Mouse (Mus musculus): ENCODE data around the gene Tbc1d1. TPM values are rescaled to one million over a fixed set of nuclear protein-coding genes. Genes with fewer than 3 reads are reported as not detected.

Tbc1d1 gene
- polyA plus RNA-seq, 1 experiment from 2014 or later = 33.4 TPM

GRCm38 (mm10) chr5:64265145-64265544, 109.0 kb downstream of the Tbc1d1 start:
- Histone ChIP-seq H3K36me3 (ENCODE audit: control insufficient read depth, insufficient read depth, low read length) (peaks cover 10% of the 10 kb centered on the region; the same call in 1 of the 2 replicates), H3K4me2 (ENCODE audit: low read length) (no peak overlapping the region), H3K4me3 (ENCODE audit: control insufficient read depth in 1 of 2, insufficient read depth in 1 of 2, low read depth in 1 of 2, low read length in 2 of 2) (no peak overlapping the region), H3K27me3 (ENCODE audit: control insufficient read depth, insufficient read depth, low read length) (no peaks in the 10 kb centered on the region), H3K9ac (ENCODE audit: low read length) (no peak overlapping the region), H3K4me1 (ENCODE audit: control insufficient read depth in 2 of 2, insufficient read depth in 2 of 2, low read length in 2 of 2) (peaks cover 2 to 5% of the 10 kb centered on the region in 2 experiments; a peak in 2 of 4 replicates), H3K27ac (replicated peaks in 1 of 2; ENCODE audit: control insufficient read depth in 1 of 2, insufficient read depth in 1 of 2, low read depth in 2 of 2, low read length in 2 of 2) (no peak overlapping the region), H3K9me3 (ENCODE audit: control insufficient read depth, low read length) (no peaks in the 10 kb centered on the region)
- ATAC-seq (ENCODE audit: insufficient number of reproducible peaks, insufficient read depth, low FRiP score, low read depth) = no peak
- 19% methylated on average over 3 of the region's 3 CpGs for WGBS

GRCm38 (mm10) chr5:64265906-64266305, 109.8 kb downstream of the Tbc1d1 start:
- H3K27ac ChIP-seq (replicated peaks in 1 of 2; ENCODE audit: control insufficient read depth in 1 of 2, insufficient read depth in 1 of 2, low read depth in 2 of 2, low read length in 2 of 2) = no peak overlapping the region
- H3K4me3 ChIP-seq (ENCODE audit: control insufficient read depth in 1 of 2, insufficient read depth in 1 of 2, low read depth in 1 of 2, low read length in 2 of 2) = no peak overlapping the region
- H3K4me2 ChIP-seq (ENCODE audit: low read length) = no peak overlapping the region
- H3K9me3 ChIP-seq (ENCODE audit: control insufficient read depth, low read length) = no peaks in the 10 kb centered on the region
- peaks cover 12% of the 10 kb centered on the region; the same call in 1 of the 2 replicates for H3K36me3 ChIP-seq (ENCODE audit: control insufficient read depth, insufficient read depth, low read length)
- H3K4me1 ChIP-seq (ENCODE audit: control insufficient read depth in 2 of 2, insufficient read depth in 2 of 2, low read length in 2 of 2) = peaks cover 2 to 5% of the 10 kb centered on the region in 2 experiments; a peak in 2 of 4 replicates
- no peak overlapping the region for H3K9ac ChIP-seq (ENCODE audit: low read length)
- ATAC-seq (ENCODE audit: insufficient number of reproducible peaks, insufficient read depth, low FRiP score, low read depth) = no peak
- no peaks in the 10 kb centered on the region for H3K27me3 ChIP-seq (ENCODE audit: control insufficient read depth, insufficient read depth, low read length)
- WGBS = 77% methylated on average over 3 of the region's 3 CpGs

GRCm38 (mm10) chr5:64266534-64266933, 110.4 kb downstream of the Tbc1d1 start:
- H3K4me1 ChIP-seq (ENCODE audit: control insufficient read depth in 2 of 2, insufficient read depth in 2 of 2, low read length in 2 of 2) = peaks cover 2 to 5% of the 10 kb centered on the region in 2 experiments; a peak in 2 of 4 replicates
- no peak overlapping the region for H3K27ac ChIP-seq (replicated peaks in 1 of 2; ENCODE audit: control insufficient read depth in 1 of 2, insufficient read depth in 1 of 2, low read depth in 2 of 2, low read length in 2 of 2)
- H3K4me2 ChIP-seq (ENCODE audit: low read length) = no peak overlapping the region
- H3K9ac ChIP-seq (ENCODE audit: low read length) = no peak overlapping the region
- H3K36me3 ChIP-seq (ENCODE audit: control insufficient read depth, insufficient read depth, low read length) = peaks cover 17% of the 10 kb centered on the region
- H3K4me3 ChIP-seq (ENCODE audit: control insufficient read depth in 1 of 2, insufficient read depth in 1 of 2, low read depth in 1 of 2, low read length in 2 of 2) = no peak overlapping the region
- ATAC-seq (ENCODE audit: insufficient number of reproducible peaks, insufficient read depth, low FRiP score, low read depth) = no peak
- H3K27me3 ChIP-seq (ENCODE audit: control insufficient read depth, insufficient read depth, low read length) = no peaks in the 10 kb centered on the region
- no peaks in the 10 kb centered on the region for H3K9me3 ChIP-seq (ENCODE audit: control insufficient read depth, low read length)
- WGBS = 91% methylated on average over 2 of the region's 2 CpGs

GRCm38 (mm10) chr5:64267279-64267678, 111.2 kb downstream of the Tbc1d1 start:
- ATAC-seq (ENCODE audit: insufficient number of reproducible peaks, insufficient read depth, low FRiP score, low read depth) = no peak
- Histone ChIP-seq H3K27ac (replicated peaks in 1 of 2; ENCODE audit: control insufficient read depth in 1 of 2, insufficient read depth in 1 of 2, low read depth in 2 of 2, low read length in 2 of 2) (no peak overlapping the region), H3K4me1 (ENCODE audit: control insufficient read depth in 2 of 2, insufficient read depth in 2 of 2, low read length in 2 of 2) (peaks cover 2 to 5% of the 10 kb centered on the region in 2 experiments; a peak in 2 of 4 replicates), H3K36me3 (ENCODE audit: control insufficient read depth, insufficient read depth, low read length) (peaks cover 25% of the 10 kb centered on the region), H3K27me3 (ENCODE audit: control insufficient read depth, insufficient read depth, low read length) (no peaks in the 10 kb centered on the region), H3K4me3 (ENCODE audit: control insufficient read depth in 1 of 2, insufficient read depth in 1 of 2, low read depth in 1 of 2, low read length in 2 of 2) (no peak overlapping the region), H3K9ac (ENCODE audit: low read length) (no peak overlapping the region), H3K9me3 (ENCODE audit: control insufficient read depth, low read length) (no peaks in the 10 kb centered on the region), H3K4me2 (ENCODE audit: low read length) (no peak overlapping the region)
- 49% methylated on average over 9 of the region's 9 CpGs for WGBS

DNA sequence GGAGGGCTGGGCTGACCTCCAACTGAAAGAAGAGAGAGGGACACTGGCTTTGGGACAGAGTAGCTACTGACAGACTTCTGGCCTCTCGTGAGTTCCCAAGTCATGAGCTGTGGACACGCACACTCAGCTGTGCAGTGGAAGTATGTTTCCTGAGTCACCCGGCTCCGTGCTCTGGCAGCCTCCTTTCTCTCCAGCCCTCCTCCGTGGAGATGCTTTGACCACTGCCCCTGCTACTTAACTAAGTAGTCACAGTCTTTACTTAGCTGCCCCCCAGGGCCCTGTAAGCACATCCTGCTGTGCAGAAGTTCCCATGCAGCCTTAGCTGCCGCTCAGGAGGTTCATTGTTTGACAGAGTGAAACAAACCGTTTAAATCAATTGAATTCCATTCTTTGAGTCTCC, 113.6 kb downstream of the Tbc1d1 start:
- no peak overlapping the region for H3K4me3 ChIP-seq (ENCODE audit: control insufficient read depth in 1 of 2, insufficient read depth in 1 of 2, low read depth in 1 of 2, low read length in 2 of 2)
- H3K9me3 ChIP-seq (ENCODE audit: control insufficient read depth, low read length) = no peaks in the 10 kb centered on the region
- H3K27me3 ChIP-seq (ENCODE audit: control insufficient read depth, insufficient read depth, low read length) = no peaks in the 10 kb centered on the region
- peaks cover 2 to 12% of the 10 kb centered on the region in 2 experiments; a peak in 3 of 4 replicates for H3K4me1 ChIP-seq (ENCODE audit: control insufficient read depth in 2 of 2, insufficient read depth in 2 of 2, low read length in 2 of 2)
- no peak for ATAC-seq (ENCODE audit: insufficient number of reproducible peaks, insufficient read depth, low FRiP score, low read depth)
- no peak overlapping the region for H3K27ac ChIP-seq (replicated peaks in 1 of 2; ENCODE audit: control insufficient read depth in 1 of 2, insufficient read depth in 1 of 2, low read depth in 2 of 2, low read length in 2 of 2)
- WGBS = 54% methylated on average over 7 of the region's 7 CpGs
- H3K9ac ChIP-seq (ENCODE audit: low read length) = no peak overlapping the region
- H3K4me2 ChIP-seq (ENCODE audit: low read length) = no peak overlapping the region
- H3K36me3 ChIP-seq (ENCODE audit: control insufficient read depth, insufficient read depth, low read length) = peaks cover 22% of the 10 kb centered on the region

DNA sequence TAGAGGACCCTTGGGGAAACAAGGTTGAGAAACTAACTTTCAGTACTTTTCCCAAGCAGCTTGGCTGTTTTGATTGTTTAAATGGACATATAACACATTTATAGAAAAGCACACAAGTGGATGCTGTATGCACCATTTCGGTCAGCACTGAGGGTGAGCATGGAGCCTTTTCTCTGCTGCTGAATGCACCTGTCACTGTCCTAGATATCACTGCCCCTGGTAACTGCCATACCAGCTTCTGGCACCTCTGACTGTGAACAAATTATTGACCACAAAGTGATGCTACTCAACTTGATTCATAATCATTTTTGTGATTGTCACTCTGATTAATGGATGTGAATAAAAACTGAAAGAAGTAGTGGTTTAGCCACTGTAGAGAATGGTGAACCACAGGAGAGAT, 117.4 kb downstream of the Tbc1d1 start:
- Histone ChIP-seq H3K27ac (replicated peaks in 1 of 2; ENCODE audit: control insufficient read depth in 1 of 2, insufficient read depth in 1 of 2, low read depth in 2 of 2, low read length in 2 of 2) (no peak overlapping the region), H3K4me1 (ENCODE audit: control insufficient read depth in 2 of 2, insufficient read depth in 2 of 2, low read length in 2 of 2) (peaks cover 0 to 7% of the 10 kb centered on the region in 2 experiments; a peak in 2 of 4 replicates), H3K36me3 (ENCODE audit: control insufficient read depth, insufficient read depth, low read length) (peaks cover 48% of the 10 kb centered on the region), H3K9ac (ENCODE audit: low read length) (no peak overlapping the region), H3K4me2 (ENCODE audit: low read length) (no peak overlapping the region), H3K9me3 (ENCODE audit: control insufficient read depth, low read length) (no peaks in the 10 kb centered on the region), H3K27me3 (ENCODE audit: control insufficient read depth, insufficient read depth, low read length) (no peaks in the 10 kb centered on the region), H3K4me3 (ENCODE audit: control insufficient read depth in 1 of 2, insufficient read depth in 1 of 2, low read depth in 1 of 2, low read length in 2 of 2) (no peak overlapping the region)
- ATAC-seq (ENCODE audit: insufficient number of reproducible peaks, insufficient read depth, low FRiP score, low read depth) = no peak
- 75% methylated on average over 1 of the region's 1 CpGs for WGBS

DNA sequence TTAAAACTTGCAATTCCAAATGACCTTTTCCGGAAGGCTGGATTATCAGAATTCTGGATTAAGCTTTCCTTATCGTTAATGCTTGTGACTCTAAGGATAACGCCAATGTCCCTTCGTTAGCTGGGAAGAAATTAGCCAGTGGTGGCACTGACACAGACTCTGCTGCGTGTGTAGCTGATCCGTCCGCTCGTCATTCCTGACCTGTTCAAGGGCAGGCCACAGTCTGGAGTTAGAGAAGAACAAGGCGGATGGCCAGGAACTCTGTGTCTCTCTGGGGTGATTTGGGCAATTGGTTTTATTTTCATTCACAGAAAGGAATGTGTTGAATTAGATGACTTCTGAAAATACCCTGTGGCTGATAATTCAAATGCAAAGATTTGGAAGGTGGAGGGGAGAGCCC, 118.2 kb downstream of the Tbc1d1 start:
- H3K4me1 ChIP-seq (ENCODE audit: control insufficient read depth in 2 of 2, insufficient read depth in 2 of 2, low read length in 2 of 2) = peaks cover 0 to 7% of the 10 kb centered on the region in 2 experiments; a peak in 2 of 4 replicates
- H3K27ac ChIP-seq (replicated peaks in 1 of 2; ENCODE audit: control insufficient read depth in 1 of 2, insufficient read depth in 1 of 2, low read depth in 2 of 2, low read length in 2 of 2) = no peak overlapping the region
- no peak for ATAC-seq (ENCODE audit: insufficient number of reproducible peaks, insufficient read depth, low FRiP score, low read depth)
- H3K27me3 ChIP-seq (ENCODE audit: control insufficient read depth, insufficient read depth, low read length) = no peaks in the 10 kb centered on the region
- H3K4me2 ChIP-seq (ENCODE audit: low read length) = no peak overlapping the region
- 49% methylated on average over 9 of the region's 9 CpGs for WGBS
- H3K36me3 ChIP-seq (ENCODE audit: control insufficient read depth, insufficient read depth, low read length) = peaks cover 55% of the 10 kb centered on the region
- H3K9ac ChIP-seq (ENCODE audit: low read length) = no peak overlapping the region
- H3K9me3 ChIP-seq (ENCODE audit: control insufficient read depth, low read length) = no peaks in the 10 kb centered on the region
- no peak overlapping the region for H3K4me3 ChIP-seq (ENCODE audit: control insufficient read depth in 1 of 2, insufficient read depth in 1 of 2, low read depth in 1 of 2, low read length in 2 of 2)
